Mouse (Mus musculus) liver, adult (tissue): ENCODE results near the gene Prop1.

Source experiments
- GATA4 ChIP-seq: IDR thresholded peaks from 2 replicates; pipeline ENCODE4 v1.6.1; 2014; ENCODE audit warnings: mild to moderate bottlenecking, low read length; ENCODE audit not compliant: insufficient replicate concordance

The Prop1 gene

GRCm38 (mm10) chr11:50914461-50914860 lies 39.1 kb downstream of the Prop1 start:
- TF ChIP-seq GATA4, result no peak

- TF ChIP-seq GATA4, result no peak
These were observed 40.3 kb downstream of the Prop1 start for GRCm38 (mm10) chr11:50913301-50913700.

- no peak for TF ChIP-seq GATA4
These were observed 45.4 kb downstream of the Prop1 start for GRCm38 (mm10) chr11:50908136-50908535.
